Mouse (Mus musculus): Measurements from ENCODE around the gene Kmt2d.
"Not testable (repeated sequence)": the region's sequence is repeated elsewhere in the genome, so short reads cannot be mapped to it uniquely, and the experiment has no call there.

Gene Kmt2d

GRCm38 (mm10) chr15:98871070-98871915, at the start of gene Kmt2d:
Gene Kmt2d (minus strand): TSS chr15:98871204.
- DNase-seq, result peak; percentile 71

- DNase-seq, result not testable (repeated sequence)
Observed at GRCm38 (mm10) chr15:98918499-98918895, 47.5 kb upstream of the Kmt2d start.

GRCm38 (mm10) chr15:98917538-98918498, 46.8 kb upstream of the Kmt2d start, which contains the start of gene Lmbr1l:
Gene Lmbr1l (minus strand): TSS chr15:98918231.
- peak; percentile 99 for DNase-seq

GRCm38 (mm10) chr15:98917091-98917490, 46.1 kb upstream of the Kmt2d start:
- no peak for DNase-seq

- no peak for DNase-seq
Observed at GRCm38 (mm10) chr15:98916016-98916415, 45.0 kb upstream of the Kmt2d start.

GRCm38 (mm10) chr15:98914903-98915302, 43.9 kb upstream of the Kmt2d start:
- no peak for DNase-seq

GRCm38 (mm10) chr15:98904692-98905091, 33.7 kb upstream of the Kmt2d start:
- DNase-seq, result peak; percentile 57

- no peak for DNase-seq
Observed at GRCm38 (mm10) chr15:98902600-98902999, 31.6 kb upstream of the Kmt2d start.

GRCm38 (mm10) chr15:98901530-98901929, 30.5 kb upstream of the Kmt2d start:
- DNase-seq, result no peak

GRCm38 (mm10) chr15:98897928-98898800, 27.2 kb upstream of the Kmt2d start, which contains the start of gene Dhh:
Gene Dhh (minus strand): TSS chr15:98898540.
- no peak for DNase-seq

- DNase-seq, result no peak
Observed at GRCm38 (mm10) chr15:98897495-98897894, 26.5 kb upstream of the Kmt2d start.

GRCm38 (mm10) chr15:98895635-98896589, 24.9 kb upstream of the Kmt2d start:
- no peak for DNase-seq

GRCm38 (mm10) chr15:98894746-98895634, 24.0 kb upstream of the Kmt2d start:
- no peak for DNase-seq

- peak; percentile 35 for DNase-seq
Observed at GRCm38 (mm10) chr15:98893940-98894745, 23.1 kb upstream of the Kmt2d start, which contains the start of gene Rhebl1. Gene Rhebl1 (minus strand): TSS chr15:98894540.

GRCm38 (mm10) chr15:98893036-98893435, 22.0 kb upstream of the Kmt2d start:
- no peak for DNase-seq

- peak; percentile 64 for DNase-seq
Observed at GRCm38 (mm10) chr15:98891907-98892606, 21.1 kb upstream of the Kmt2d start.

GRCm38 (mm10) chr15:98891198-98891742, 20.3 kb upstream of the Kmt2d start:
- no peak for DNase-seq

- no peak for DNase-seq
Observed at GRCm38 (mm10) chr15:98887526-98887925, 16.5 kb upstream of the Kmt2d start.

Data from thymus, postnatal 14 days (tissue).